Comparison of ENCODE assay signal across 9 mouse cellular contexts in genomic region chr11:44156081-44156480, GRCm38 (mm10).
A peak's percentile ranks its signal among the peaks of the same experiment; 100 is the strongest.
DNase-seq lines count a peak whose midpoint lies in the region; ATAC-seq and TF ChIP-seq lines count a peak whose summit lies in the region.
"Had no signal": no experiment of that assay in that cellular context is flagged by ENCODE, and none has a peak within 500 bp of the region (broad histone marks: within the 10 kb centered on the region; RNA-seq: fewer than 3 reads in every experiment).

No protein-coding gene starts in this region.

- H3K4me1 ChIP-seq in hindbrain, embryonic 13.5 days (replicated peaks) = peaks cover 4% of the 10 kb centered on the region; the same call in 1 of the 2 replicates
- peaks cover 7% of the 10 kb centered on the region for H3K4me1 ChIP-seq in hindbrain, embryonic 10.5 days (replicated peaks)
- peaks cover 23% of the 10 kb centered on the region for H3K4me1 ChIP-seq in heart, embryonic 15.5 days (replicated peaks)
- H3K4me1 ChIP-seq: midbrain, embryonic 12.5 days had no signal

- no peaks in the 10 kb centered on the region for H3K36me3 ChIP-seq in hindbrain, embryonic 13.5 days
- no peaks in the 10 kb centered on the region for H3K36me3 ChIP-seq in hindbrain, embryonic 10.5 days
- H3K36me3 ChIP-seq in heart, embryonic 15.5 days = no peaks in the 10 kb centered on the region
- H3K36me3 ChIP-seq: midbrain, embryonic 12.5 days had no signal

- WGBS in hindbrain, embryonic 13.5 days = 52% methylated on average over 5 of the region's 5 CpGs
- 62% methylated on average over 5 of the region's 5 CpGs for WGBS in hindbrain, embryonic 10.5 days
- 20% methylated on average over 5 of the region's 5 CpGs for WGBS in heart, embryonic 15.5 days

- peak; percentile 68; the same call in 1 of the 2 replicates for ATAC-seq in hindbrain, embryonic 13.5 days (ENCODE audit: low FRiP score)
- ATAC-seq in heart, embryonic 15.5 days (replicated peaks; ENCODE audit: insufficient number of reproducible peaks, insufficient read depth, low FRiP score, low read depth) = peak; percentile 91
- no peak for ATAC-seq in megakaryocyte, adult 5-6 weeks (ENCODE audit: poor library complexity, severe bottlenecking)

- H3K9ac ChIP-seq in hindbrain, embryonic 13.5 days = no peak overlapping the region
- no peak overlapping the region for H3K9ac ChIP-seq in heart, embryonic 15.5 days
- H3K9ac ChIP-seq: midbrain, embryonic 12.5 days had no signal

- no peaks in the 10 kb centered on the region for H3K27me3 ChIP-seq in hindbrain, embryonic 13.5 days
- no peaks in the 10 kb centered on the region for H3K27me3 ChIP-seq in hindbrain, embryonic 10.5 days (ENCODE audit: insufficient read depth, poor library complexity, severe bottlenecking)
- no peaks in the 10 kb centered on the region for H3K27me3 ChIP-seq in heart, embryonic 15.5 days
- H3K27me3 ChIP-seq: midbrain, embryonic 12.5 days had no signal

- H3K9me3 ChIP-seq in hindbrain, embryonic 13.5 days = no peaks in the 10 kb centered on the region
- no peaks in the 10 kb centered on the region for H3K9me3 ChIP-seq in hindbrain, embryonic 10.5 days
- H3K9me3 ChIP-seq in heart, embryonic 15.5 days (replicated peaks) = no peaks in the 10 kb centered on the region
- H3K9me3 ChIP-seq: midbrain, embryonic 12.5 days had no signal

- no peak overlapping the region for H3K4me3 ChIP-seq in hindbrain, embryonic 13.5 days
- no peak overlapping the region for H3K4me3 ChIP-seq in hindbrain, embryonic 10.5 days
- no peak overlapping the region for H3K4me3 ChIP-seq in heart, embryonic 15.5 days
- H3K4me3 ChIP-seq: midbrain, embryonic 12.5 days had no signal

- no peak for TF ChIP-seq CTCF in brain, embryonic 14.5 days (IDR thresholded peaks at IDR 0.05; ENCODE audit: borderline replicate concordance, extremely low read depth, insufficient read depth, insufficient read length)

- no peak for DNase-seq in hindbrain, embryonic 10.5 days (ENCODE audit: low spot score)
- peak; percentile 74 for DNase-seq in brain, embryonic 14.5 days (ENCODE audit: low read depth)
- DNase-seq in lung, postnatal 14 days = peak; percentile 15
- no peak for DNase-seq in left cerebral cortex, adult 9 months (ENCODE audit: low spot score in 2 of 2)
- DNase-seq in left cerebral cortex, adult 8-10 months (ENCODE audit: low spot score in 2 of 2) = no peak

- H3K4me2 ChIP-seq in hindbrain, embryonic 13.5 days = no peak overlapping the region
- no peak overlapping the region for H3K4me2 ChIP-seq in heart, embryonic 15.5 days
- H3K4me2 ChIP-seq: midbrain, embryonic 12.5 days had no signal

- no peak overlapping the region for H3K27ac ChIP-seq in hindbrain, embryonic 13.5 days
- no peak overlapping the region for H3K27ac ChIP-seq in hindbrain, embryonic 10.5 days
- peak overlapping the region; percentile 58 for H3K27ac ChIP-seq in heart, embryonic 15.5 days
- H3K27ac ChIP-seq: midbrain, embryonic 12.5 days had no signal

- TF ChIP-seq POLR2A in brain, embryonic 14.5 days (IDR thresholded peaks at IDR 0.05; ENCODE audit: borderline replicate concordance, extremely low read depth, insufficient read depth, insufficient read length, poor library complexity, severe bottlenecking) = no peak

Comparison
In these comparisons a context has a peak if more than half of its experiments do, and no peak if none do; other contexts are left out.
1. DNase-seq: peak in brain, embryonic 14.5 days (single experiment) and lung, postnatal 14 days (single experiment); none in hindbrain, embryonic 10.5 days (single experiment), left cerebral cortex, adult 9 months (0 of 2) and left cerebral cortex, adult 8-10 months (0 of 2).